Mouse (Mus musculus): ENCODE data around the gene Cd79a.
"Not testable (repeated sequence)": the region's sequence is repeated elsewhere in the genome, so short reads cannot be mapped to it uniquely, and the experiment has no call there.

Gene Cd79a

DNA sequence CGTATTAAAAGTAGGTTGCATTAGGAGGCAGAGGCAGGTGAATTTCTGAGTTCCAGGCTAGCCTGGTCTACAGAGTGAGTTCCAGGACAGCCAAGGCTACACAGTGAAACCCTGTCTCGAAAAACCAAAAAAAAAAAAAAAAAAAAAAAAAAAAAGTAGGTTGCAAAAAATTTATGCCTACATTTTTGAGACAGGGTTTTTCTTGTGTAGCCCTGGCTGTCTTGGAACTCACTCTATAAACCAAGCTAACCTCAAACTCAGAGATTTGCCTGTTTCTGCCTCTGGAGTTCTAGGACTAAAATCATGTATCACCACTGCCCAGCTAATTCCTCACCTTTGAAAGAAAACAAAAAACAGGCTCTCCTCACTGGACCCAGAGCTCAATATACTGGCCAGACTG lies 1.4 kb upstream of the Cd79a start:
- peaks cover 17% of the 10 kb centered on the region for H3K36me3 ChIP-seq (ENCODE audit: control insufficient read depth, insufficient read depth, low read length, poor library complexity, severe bottlenecking)
- not testable (repeated sequence) for H3K27me3 ChIP-seq (ENCODE audit: control insufficient read depth, insufficient read depth, low read length, poor library complexity, severe bottlenecking); DNase-seq (ENCODE audit: low read depth, low spot score)

DNA sequence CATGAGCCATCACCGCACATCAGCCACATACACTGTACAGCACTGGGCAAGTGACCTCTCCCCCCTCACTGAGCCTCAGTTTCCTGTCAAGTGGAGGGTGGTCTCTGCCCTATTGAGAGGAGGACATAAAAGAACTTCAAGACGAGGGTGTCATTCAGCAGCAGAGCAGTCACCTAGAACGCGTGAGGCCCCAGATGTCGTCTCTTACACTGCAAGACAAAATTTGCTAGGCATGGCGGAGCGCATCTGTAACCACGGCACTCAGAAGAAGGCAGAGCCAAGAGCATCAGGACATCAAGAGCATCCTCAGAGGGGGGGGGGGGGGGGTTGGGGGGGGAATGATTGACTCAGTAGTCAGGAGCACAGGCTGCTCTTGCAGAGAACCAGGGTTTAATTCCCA lies 912 bp upstream of the Cd79a start:
- Histone ChIP-seq H3K27me3 (ENCODE audit: control insufficient read depth, insufficient read depth, low read length, poor library complexity, severe bottlenecking) (no peaks in the 10 kb centered on the region), H3K36me3 (ENCODE audit: control insufficient read depth, insufficient read depth, low read length, poor library complexity, severe bottlenecking) (peaks cover 17% of the 10 kb centered on the region)
- peak; percentile 70 for DNase-seq (ENCODE audit: low read depth, low spot score)

DNA sequence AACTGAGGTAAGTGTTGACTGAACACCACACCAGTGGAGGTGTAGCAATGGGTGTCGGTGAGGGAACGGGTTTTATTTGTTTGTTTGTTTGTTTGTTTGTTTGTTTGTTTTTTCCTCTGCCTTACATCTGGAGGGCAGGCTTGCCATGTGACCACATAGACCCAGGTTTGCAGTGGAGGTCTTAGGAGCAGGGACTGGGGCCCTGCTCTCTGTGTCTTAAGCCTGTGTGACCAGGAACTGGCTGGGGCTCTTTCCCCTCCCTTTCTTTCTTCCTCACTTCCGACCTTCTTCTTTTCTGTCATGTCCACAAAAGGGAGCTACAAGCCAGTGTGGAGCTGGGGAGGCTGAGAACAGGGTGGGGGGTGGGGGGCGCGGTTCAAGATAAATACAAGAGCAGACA lies 778 bp downstream of the Cd79a start:
- Histone ChIP-seq H3K36me3 (ENCODE audit: control insufficient read depth, insufficient read depth, low read length, poor library complexity, severe bottlenecking) (peaks cover 18% of the 10 kb centered on the region), H3K27me3 (ENCODE audit: control insufficient read depth, insufficient read depth, low read length, poor library complexity, severe bottlenecking) (no peaks in the 10 kb centered on the region)

DNA sequence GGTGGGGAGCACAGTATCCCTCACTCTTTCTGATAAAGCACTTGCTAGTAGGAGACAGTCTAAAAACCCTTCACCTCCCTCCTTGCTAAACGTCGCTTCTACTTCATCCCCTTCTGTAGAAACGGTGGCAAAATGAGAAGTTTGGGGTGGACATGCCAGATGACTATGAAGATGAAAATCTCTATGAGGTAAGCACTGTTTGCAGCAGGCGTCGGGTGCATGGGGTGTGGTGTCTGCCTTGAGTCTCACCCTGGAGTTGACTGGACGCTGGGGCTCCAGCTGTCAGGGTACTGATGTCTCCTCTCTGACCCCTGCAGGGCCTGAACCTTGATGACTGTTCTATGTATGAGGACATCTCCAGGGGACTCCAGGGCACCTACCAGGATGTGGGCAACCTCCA lies 3.9 kb downstream of the Cd79a start:
- no peak for DNase-seq (ENCODE audit: low read depth, low spot score)
- H3K36me3 ChIP-seq (ENCODE audit: control insufficient read depth, insufficient read depth, low read length, poor library complexity, severe bottlenecking) = peaks cover 18% of the 10 kb centered on the region
- no peaks in the 10 kb centered on the region for H3K27me3 ChIP-seq (ENCODE audit: control insufficient read depth, insufficient read depth, low read length, poor library complexity, severe bottlenecking)

More for the DNA sequence above, 778 bp downstream of the Cd79a start:
- DNase-seq (ENCODE audit: low read depth, low spot score) = no peak

DNA sequence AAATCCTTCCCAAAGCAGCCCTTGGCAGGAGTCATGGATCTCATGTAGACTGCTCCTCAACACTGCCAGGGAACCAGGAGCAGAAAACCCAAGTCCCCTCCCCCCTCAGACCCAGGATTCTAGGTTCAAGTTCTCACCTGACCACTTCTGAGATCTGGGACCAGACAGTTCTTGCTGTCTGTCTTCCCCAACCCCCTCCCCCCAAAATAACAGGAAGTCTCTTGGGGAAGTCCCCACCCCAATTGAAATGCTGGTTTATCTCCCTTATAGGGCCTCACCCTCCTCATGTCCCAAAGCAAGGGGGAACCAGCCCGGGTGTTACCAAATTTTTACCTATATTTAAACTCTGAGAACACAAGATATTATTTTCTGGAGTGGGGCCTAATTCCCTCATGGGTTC lies 4.7 kb downstream of the Cd79a start:
- peak; percentile 81 for DNase-seq (ENCODE audit: low read depth, low spot score)
- peaks cover 18% of the 10 kb centered on the region for H3K36me3 ChIP-seq (ENCODE audit: control insufficient read depth, insufficient read depth, low read length, poor library complexity, severe bottlenecking)
- no peaks in the 10 kb centered on the region for H3K27me3 ChIP-seq (ENCODE audit: control insufficient read depth, insufficient read depth, low read length, poor library complexity, severe bottlenecking)

DNA sequence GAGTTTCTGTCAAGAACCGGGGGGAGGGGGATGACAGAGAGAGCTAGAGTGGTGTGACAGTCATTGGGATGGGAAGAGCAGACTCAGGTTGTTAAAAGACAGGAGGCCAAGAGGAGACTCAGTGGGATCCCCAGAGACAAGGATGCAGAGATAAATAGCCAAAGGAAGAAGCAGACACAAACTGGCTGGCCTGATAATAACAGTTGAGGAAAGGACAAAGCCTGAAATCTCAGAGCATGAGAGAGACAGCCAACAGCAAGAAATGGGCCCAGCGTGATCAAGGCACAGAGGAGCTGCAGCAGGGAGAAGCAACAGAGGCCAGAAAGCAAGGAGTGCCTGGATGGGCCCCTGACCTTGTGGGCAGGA lies 5.1 kb downstream of the Cd79a start:
- DNase-seq (ENCODE audit: low read depth, low spot score) = no peak
- peaks cover 18% of the 10 kb centered on the region for H3K36me3 ChIP-seq (ENCODE audit: control insufficient read depth, insufficient read depth, low read length, poor library complexity, severe bottlenecking)

DNA sequence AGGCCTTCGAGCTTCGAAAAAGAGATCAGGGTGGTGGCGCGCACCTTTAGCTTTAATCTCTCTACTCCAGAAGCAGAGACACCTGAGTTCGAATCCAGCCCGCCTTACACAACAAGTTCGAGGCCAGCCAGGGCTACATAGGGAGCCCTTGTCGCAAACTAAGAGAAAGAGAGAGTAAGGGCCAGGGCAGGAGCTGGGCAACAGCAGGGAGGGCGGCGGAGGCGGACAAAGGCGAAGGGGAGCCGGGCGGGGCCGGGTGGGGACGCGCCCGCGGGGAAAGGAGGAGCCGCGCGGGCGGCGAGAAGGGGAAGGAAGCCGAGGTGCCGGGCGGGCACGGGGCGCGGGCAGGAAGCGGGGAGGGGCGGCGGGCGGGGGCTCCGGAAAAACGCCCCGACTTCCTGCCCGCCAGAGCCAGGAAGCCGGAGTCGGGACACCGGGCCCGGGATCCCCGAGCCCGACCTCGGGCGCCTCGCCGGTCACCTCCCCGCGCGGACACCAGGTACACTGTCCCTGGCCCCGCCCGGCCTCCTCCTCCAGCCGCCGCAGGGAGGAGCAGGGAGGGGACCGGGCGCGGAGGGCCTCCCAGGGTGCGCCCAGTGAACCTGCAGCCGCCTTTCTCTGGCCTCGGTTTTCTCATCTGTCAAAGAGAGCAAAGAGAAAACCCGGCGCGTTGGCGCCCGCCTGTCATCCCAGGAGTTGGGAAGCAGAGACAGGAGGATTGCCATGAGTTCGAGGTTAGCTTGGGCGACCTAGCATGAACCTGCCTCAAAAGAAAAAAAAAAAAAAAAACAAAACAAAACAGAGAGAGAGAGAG lies 5.7 kb downstream of the Cd79a start, which contains the start of gene Arhgef1:
TSS of gene Arhgef1 (plus strand) at position 283 of the 814 bp plus-strand sequence.
- peak; percentile 80 for DNase-seq (ENCODE audit: low read depth, low spot score)
- H3K36me3 ChIP-seq (ENCODE audit: control insufficient read depth, insufficient read depth, low read length, poor library complexity, severe bottlenecking) = peaks cover 18% of the 10 kb centered on the region
- H3K27me3 ChIP-seq (ENCODE audit: control insufficient read depth, insufficient read depth, low read length, poor library complexity, severe bottlenecking) = no peaks in the 10 kb centered on the region

More for the DNA sequence above, 5.1 kb downstream of the Cd79a start:
- no peaks in the 10 kb centered on the region for H3K27me3 ChIP-seq (ENCODE audit: control insufficient read depth, insufficient read depth, low read length, poor library complexity, severe bottlenecking)

DNA sequence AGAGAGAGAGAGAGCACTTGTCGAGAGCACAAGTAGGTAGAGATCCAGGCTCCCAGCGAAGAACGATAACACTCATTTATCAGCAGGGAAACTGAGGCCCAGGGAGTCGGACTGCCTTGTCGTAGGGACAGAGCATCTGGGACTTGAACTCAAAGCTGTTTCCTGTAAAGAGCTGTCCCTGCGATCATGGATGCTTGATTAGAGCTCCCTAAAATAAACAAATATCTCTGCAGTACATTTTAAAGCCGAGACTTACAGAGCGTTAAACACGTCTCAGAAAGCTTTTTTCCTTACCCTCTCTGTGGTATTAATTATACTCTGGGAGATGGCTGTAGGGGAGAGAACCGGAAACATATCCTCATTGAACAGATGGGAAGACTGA lies 6.3 kb downstream of the Cd79a start:
- Histone ChIP-seq H3K36me3 (ENCODE audit: control insufficient read depth, insufficient read depth, low read length, poor library complexity, severe bottlenecking) (peaks cover 21% of the 10 kb centered on the region), H3K27me3 (ENCODE audit: control insufficient read depth, insufficient read depth, low read length, poor library complexity, severe bottlenecking) (no peaks in the 10 kb centered on the region)
- DNase-seq (ENCODE audit: low read depth, low spot score) = peak; percentile 46

DNA sequence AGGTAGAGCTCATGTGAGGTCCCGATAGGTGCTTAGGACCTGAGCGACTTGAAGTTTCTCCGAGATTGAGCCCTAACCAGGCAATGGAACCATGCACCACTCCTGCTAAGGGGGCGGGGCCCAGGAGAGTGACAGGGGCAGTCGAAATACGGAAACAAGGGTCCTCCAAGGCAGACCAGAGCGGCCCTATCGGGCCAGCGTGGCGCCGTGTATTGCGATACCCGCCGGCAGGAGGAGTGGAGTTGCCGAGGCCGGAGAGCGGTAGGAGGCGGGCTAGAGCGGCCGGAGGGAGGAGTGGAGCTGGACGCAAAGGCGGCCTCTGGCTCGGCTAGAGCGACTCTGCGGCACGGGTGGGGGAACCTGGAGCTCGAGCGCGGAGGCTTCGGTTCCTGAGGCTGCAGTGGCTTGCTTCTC lies 6.9 kb downstream of the Cd79a start:
- Histone ChIP-seq H3K27me3 (ENCODE audit: control insufficient read depth, insufficient read depth, low read length, poor library complexity, severe bottlenecking) (no peaks in the 10 kb centered on the region), H3K36me3 (ENCODE audit: control insufficient read depth, insufficient read depth, low read length, poor library complexity, severe bottlenecking) (peaks cover 18% of the 10 kb centered on the region)
- DNase-seq (ENCODE audit: low read depth, low spot score) = peak; percentile 99

DNA sequence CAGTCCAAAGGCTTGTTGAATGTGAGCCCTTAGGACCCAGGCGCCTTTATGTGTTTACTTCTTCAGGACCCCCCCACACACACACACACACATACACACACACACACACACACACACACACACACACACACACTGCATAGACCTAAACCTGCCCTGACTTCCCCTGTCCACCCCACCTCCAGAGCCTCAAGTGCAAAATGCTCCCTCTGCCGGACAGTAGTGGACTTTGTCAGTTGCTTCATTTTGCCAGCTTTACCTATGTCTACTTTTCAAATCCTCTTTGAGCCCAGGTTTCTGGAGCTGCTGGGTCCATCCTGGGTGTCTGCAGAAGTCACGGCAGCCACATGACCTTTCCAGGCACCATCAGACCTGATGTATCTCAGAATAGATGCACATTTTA lies 7.8 kb downstream of the Cd79a start:
- DNase-seq (ENCODE audit: low read depth, low spot score) = peak; percentile 90
- H3K27me3 ChIP-seq (ENCODE audit: control insufficient read depth, insufficient read depth, low read length, poor library complexity, severe bottlenecking) = no peaks in the 10 kb centered on the region
- H3K36me3 ChIP-seq (ENCODE audit: control insufficient read depth, insufficient read depth, low read length, poor library complexity, severe bottlenecking) = peaks cover 11% of the 10 kb centered on the region

DNA sequence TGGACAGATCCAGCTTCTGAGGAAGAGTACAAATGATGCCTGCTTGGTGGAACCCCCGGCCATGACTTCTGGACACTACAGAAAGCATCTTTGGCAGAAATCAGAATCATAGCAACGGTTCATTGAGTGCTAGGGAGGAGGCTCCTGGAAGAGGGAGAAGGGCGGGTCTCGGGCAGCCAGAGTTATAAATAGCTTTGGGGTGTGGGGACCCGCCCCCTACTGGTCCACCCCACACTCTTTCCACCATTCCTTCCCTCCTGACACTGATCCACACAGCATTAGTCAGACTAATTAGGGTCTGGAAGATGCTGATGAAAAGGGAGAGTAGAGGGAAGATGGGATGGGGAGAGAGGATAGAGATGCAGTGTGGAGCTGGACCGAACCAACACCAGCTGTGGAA lies 9.4 kb downstream of the Cd79a start:
- DNase-seq (ENCODE audit: low read depth, low spot score) = no peak
- Histone ChIP-seq H3K27me3 (ENCODE audit: control insufficient read depth, insufficient read depth, low read length, poor library complexity, severe bottlenecking) (no peaks in the 10 kb centered on the region), H3K36me3 (ENCODE audit: control insufficient read depth, insufficient read depth, low read length, poor library complexity, severe bottlenecking) (peaks cover 10% of the 10 kb centered on the region)

DNA sequence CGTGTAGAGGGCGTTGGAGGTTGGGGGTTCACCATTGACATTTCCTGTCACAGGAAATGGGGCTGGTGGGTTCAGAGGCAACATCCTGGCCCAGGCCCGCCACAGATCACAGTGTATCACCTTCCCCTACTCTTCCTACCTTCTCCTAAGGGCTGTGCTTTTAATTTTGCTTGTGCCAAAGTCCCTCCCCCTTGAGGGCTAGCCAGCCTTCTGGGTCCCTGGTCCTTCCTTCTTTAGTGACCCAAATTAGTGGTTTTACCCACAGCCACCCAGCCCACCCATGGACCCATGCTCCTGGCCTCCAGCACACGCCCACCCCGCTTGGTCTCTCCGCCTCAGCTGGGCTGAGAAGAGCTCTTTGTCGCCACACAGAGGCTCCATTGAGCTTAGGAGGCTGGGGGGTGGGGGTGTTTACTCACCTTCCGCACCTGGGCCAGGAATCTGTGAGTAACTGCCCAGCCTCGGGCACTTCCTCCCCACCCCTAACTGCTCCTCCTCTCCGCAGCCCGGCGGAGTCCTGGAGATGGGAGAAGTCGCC lies 10.1 kb downstream of the Cd79a start:
- Histone ChIP-seq H3K36me3 (ENCODE audit: control insufficient read depth, insufficient read depth, low read length, poor library complexity, severe bottlenecking) (peaks cover 9% of the 10 kb centered on the region), H3K27me3 (ENCODE audit: control insufficient read depth, insufficient read depth, low read length, poor library complexity, severe bottlenecking) (no peaks in the 10 kb centered on the region)
- DNase-seq (ENCODE audit: low read depth, low spot score) = peak; percentile 67

DNA sequence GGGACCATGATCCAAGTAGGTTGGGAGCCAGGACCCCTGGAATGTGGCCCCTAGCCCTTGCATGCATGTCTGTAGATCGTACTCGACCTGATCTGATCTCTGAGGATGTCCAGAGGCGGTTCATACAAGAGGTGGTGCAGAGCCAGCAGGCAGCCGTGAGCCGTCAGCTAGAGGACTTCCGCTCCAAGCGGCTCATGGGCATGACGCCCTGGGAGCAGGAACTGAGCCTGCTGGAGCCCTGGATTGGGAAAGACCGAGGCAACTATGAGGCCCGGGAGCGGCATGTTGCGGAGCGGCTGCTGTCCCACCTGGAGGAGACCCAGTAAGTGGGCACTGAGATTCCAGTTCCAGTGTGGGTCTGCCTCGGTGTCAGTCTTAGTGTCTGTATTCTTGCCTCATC lies 15.3 kb downstream of the Cd79a start:
- no peaks in the 10 kb centered on the region for H3K27me3 ChIP-seq (ENCODE audit: control insufficient read depth, insufficient read depth, low read length, poor library complexity, severe bottlenecking)
- no peak for DNase-seq (ENCODE audit: low read depth, low spot score)
- peaks cover 29% of the 10 kb centered on the region for H3K36me3 ChIP-seq (ENCODE audit: control insufficient read depth, insufficient read depth, low read length, poor library complexity, severe bottlenecking)

DNA sequence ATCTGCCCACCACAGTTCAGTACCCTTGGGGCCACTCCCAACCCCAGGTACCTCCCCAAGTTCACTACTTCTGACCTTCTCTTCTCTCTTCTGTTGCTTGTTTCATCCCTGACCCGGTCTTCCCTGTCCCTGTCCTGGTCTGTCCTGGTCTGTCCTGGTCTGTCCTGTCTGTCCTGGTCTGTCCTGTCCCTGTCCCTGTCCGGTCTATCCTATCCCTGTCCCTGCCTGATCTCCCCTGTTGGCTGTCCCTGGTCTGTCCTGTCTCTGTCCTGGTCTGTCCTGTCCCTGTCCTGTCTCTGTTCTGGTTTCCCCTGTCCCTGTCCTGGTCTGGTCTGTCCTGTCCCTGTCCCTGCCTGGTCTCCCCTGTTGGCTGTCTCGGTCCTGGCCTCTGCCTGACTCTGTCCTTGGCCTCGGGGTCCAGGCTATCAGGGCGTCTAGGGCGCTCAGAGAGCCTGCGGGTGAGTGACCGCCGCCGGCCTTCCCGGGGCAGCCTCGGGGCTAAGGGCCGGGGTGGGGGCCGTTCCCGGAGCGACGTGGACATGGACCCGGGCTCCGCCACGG lies 21.7 kb downstream of the Cd79a start:
- H3K27me3 ChIP-seq (ENCODE audit: control insufficient read depth, insufficient read depth, low read length, poor library complexity, severe bottlenecking) = no peaks in the 10 kb centered on the region
- H3K36me3 ChIP-seq (ENCODE audit: control insufficient read depth, insufficient read depth, low read length, poor library complexity, severe bottlenecking) = peaks cover 52% of the 10 kb centered on the region
- DNase-seq (ENCODE audit: low read depth, low spot score) = no peak

DNA sequence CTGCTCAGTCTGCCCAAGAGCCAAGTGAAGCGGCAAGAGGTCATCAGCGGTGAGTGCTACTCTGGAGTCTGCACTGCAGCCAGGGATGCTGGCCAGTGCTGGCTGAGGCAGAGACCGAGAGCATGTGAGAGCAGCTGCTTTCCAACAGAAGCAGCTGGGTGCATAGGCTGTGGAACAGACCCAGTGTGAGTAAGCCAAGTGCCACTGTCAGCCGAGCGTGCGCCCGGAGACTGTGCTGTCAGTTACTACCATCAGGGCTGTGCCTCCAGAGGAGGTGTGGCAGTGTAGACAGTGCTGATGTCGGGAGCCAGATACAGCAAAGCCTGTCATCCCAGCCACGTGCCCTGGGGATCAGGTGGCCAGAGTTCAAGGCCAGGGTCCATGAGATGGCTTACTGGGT lies 22.5 kb downstream of the Cd79a start:
- H3K27me3 ChIP-seq (ENCODE audit: control insufficient read depth, insufficient read depth, low read length, poor library complexity, severe bottlenecking) = no peaks in the 10 kb centered on the region
- peaks cover 61% of the 10 kb centered on the region for H3K36me3 ChIP-seq (ENCODE audit: control insufficient read depth, insufficient read depth, low read length, poor library complexity, severe bottlenecking)
- no peak for DNase-seq (ENCODE audit: low read depth, low spot score)

Measured in splenic B cell, adult 2 months (primary cell).